Mouse (Mus musculus): ENCODE results near the gene Gpr3.

Gene Gpr3

GRCm38 (mm10) chr4:133170616-133171015, 41.7 kb downstream of the Gpr3 start:
- DNase-seq (ENCODE audit: low read depth, low spot score): no peak

GRCm38 (mm10) chr4:133170056-133170524, 42.2 kb downstream of the Gpr3 start:
- DNase-seq (ENCODE audit: low read depth, low spot score): no peak

DNA sequence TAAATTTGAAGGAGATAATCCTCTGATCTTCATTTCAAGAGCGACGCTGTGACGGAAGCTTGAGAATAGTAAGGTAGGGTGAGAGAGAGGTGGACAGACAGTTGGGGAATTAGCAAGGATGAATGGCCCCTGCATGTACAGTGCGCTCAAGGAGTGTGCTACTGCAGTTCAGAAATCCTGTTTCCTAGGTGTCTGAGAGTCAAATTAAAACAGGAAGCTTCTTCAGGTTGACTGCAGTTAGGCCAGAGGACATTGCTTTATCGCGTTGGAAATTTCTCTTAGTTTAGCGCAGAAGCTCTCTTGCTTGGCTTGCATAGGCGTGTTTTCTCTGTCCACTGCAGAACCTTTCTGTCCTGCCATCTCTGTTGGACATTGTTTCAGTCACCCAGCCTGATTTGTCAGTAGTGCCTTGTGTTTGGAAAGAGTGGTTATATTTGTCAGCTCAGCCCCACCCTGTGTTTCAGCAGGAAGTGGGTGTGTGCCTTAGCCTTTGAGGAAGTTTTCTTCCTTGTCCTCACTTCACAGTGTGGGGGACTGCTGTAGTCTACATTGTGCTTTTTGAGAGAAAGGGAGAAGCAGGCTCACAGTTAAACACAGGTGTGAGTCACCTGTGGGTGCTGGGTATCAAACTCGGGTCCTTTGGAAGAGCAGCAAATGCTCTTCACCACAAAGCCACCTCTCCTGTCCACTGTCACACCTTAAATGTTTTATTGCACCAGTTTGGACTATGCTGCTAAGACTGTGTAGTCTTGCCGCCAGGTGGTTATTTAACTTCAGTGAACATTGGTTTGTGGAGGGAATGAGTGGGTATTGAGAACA, 42.9 kb downstream of the Gpr3 start:
- no peak for DNase-seq (ENCODE audit: low read depth, low spot score)

GRCm38 (mm10) chr4:133166773-133167172, 45.6 kb downstream of the Gpr3 start:
- no peak for DNase-seq (ENCODE audit: low read depth, low spot score)

GRCm38 (mm10) chr4:133162196-133162595, 50.1 kb downstream of the Gpr3 start:
- no peak for DNase-seq (ENCODE audit: low read depth, low spot score)

DNA sequence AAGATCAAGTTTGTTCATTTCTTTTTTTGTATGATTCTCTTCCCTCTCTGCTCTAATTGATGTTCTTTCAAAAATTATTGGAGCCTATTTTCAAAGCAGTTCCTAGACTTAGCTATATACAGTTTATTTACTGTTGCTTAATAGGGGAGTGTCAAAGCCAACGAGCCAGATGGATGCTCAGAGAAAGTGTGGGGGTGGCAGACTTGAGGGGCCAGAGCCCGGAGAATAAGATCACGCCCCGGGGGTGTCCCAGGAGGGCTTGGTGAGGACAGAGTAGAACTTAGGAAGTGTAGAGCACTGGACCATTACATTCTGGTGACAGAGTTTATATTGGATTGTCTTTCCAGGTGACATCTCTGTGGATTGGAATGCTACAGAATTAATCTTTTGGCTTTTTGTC, 51.5 kb downstream of the Gpr3 start:
- no peak for DNase-seq (ENCODE audit: low read depth, low spot score)

- no peak for DNase-seq (ENCODE audit: low read depth, low spot score)
These were observed 52.1 kb downstream of the Gpr3 start for GRCm38 (mm10) chr4:133160211-133160610.

GRCm38 (mm10) chr4:133159646-133160045, 52.7 kb downstream of the Gpr3 start:
- DNase-seq (ENCODE audit: low read depth, low spot score): no peak
